ENCODE assay signal across 13 mouse cellular contexts in the genomic region with DNA sequence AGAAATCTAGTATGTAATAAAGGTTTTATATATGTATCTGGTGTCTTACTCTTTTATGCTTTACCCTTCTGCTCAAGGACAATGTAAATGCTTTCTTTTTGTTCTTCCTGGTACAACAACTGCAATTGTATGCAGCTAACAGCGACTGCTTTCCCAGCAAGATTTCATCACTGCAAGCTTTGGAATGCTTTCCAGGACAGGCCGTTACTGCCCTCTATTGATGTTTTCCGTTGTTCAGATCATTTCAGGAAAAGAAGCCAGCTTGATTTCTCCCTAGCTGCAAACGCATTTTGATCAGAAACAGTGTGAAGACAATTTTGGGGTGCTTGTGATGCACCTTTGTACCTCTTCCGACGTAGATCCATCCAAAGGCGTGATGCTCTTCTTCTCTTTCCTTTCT.
DNase-seq lines count a peak whose midpoint lies in the region; ATAC-seq and TF ChIP-seq lines count a peak whose summit lies in the region.
"Had no signal": no experiment of that assay in that cellular context is flagged by ENCODE, and none has a peak within 500 bp of the region (broad histone marks: within the 10 kb centered on the region; RNA-seq: fewer than 3 reads in every experiment).

No protein-coding gene starts in this region.

- no peak; the same call in 1 of the 2 replicates for ATAC-seq in hindbrain, embryonic 14.5 days (ENCODE audit: low FRiP score)
- ATAC-seq in hindbrain, embryonic 16.5 days = no peak
- ATAC-seq in stomach, postnatal 0 days (ENCODE audit: low FRiP score, low TSS enrichment) = no peak
- ATAC-seq in lung, postnatal 0 days = no peak

- H3K27ac ChIP-seq in hindbrain, embryonic 14.5 days = no peak overlapping the region
- no peak overlapping the region for H3K27ac ChIP-seq in hindbrain, embryonic 16.5 days (ENCODE audit: low read depth, low read length)
- no peak overlapping the region for H3K27ac ChIP-seq in stomach, postnatal 0 days (replicated peaks)
- H3K27ac ChIP-seq in lung, postnatal 0 days (ENCODE audit: low read length) = no peak overlapping the region
- H3K27ac ChIP-seq: gastrocnemius, adult 2 months; liver, embryonic 15.5 days; stomach, embryonic 15.5 days had no signal

- H3K4me3 ChIP-seq in hindbrain, embryonic 14.5 days (replicated peaks; ENCODE audit: low read length) = no peak overlapping the region
- H3K4me3 ChIP-seq in hindbrain, embryonic 16.5 days (ENCODE audit: low read length) = no peak overlapping the region
- H3K4me3 ChIP-seq in stomach, postnatal 0 days (ENCODE audit: low read depth, low read length) = no peak overlapping the region
- H3K4me3 ChIP-seq in lung, postnatal 0 days (ENCODE audit: low read depth, low read length) = no peak overlapping the region
- H3K4me3 ChIP-seq in lung, adult 2 months (replicated peaks; ENCODE audit: extremely low read depth, low read depth, low read length) = no peak overlapping the region
- H3K4me3 ChIP-seq: gastrocnemius, adult 2 months; liver, embryonic 15.5 days; megakaryocyte, embryonic 14.5 days; stomach, embryonic 15.5 days had no signal

- TF ChIP-seq EP300 in stomach, postnatal 0 days (optimal IDR thresholded peaks at IDR 0.05) = no peak
- TF ChIP-seq EP300 in lung, postnatal 0 days (IDR thresholded peaks at IDR 0.05) = no peak

- H3K27me3 ChIP-seq in hindbrain, embryonic 14.5 days (ENCODE audit: control insufficient read depth, insufficient read depth, low read length) = no peaks in the 10 kb centered on the region
- no peaks in the 10 kb centered on the region for H3K27me3 ChIP-seq in hindbrain, embryonic 16.5 days (replicated peaks; ENCODE audit: control insufficient read depth, insufficient read depth, low read length)
- no peaks in the 10 kb centered on the region for H3K27me3 ChIP-seq in stomach, postnatal 0 days (ENCODE audit: control insufficient read depth, insufficient read depth, low read length)
- no peaks in the 10 kb centered on the region for H3K27me3 ChIP-seq in lung, postnatal 0 days (replicated peaks; ENCODE audit: insufficient read depth, low read length)
- H3K27me3 ChIP-seq: liver, embryonic 15.5 days; megakaryocyte, embryonic 14.5 days; stomach, embryonic 15.5 days had no signal

- no peak for TF ChIP-seq POLR2A in lung, adult 2 months (IDR thresholded peaks at IDR 0.05; ENCODE audit: borderline replicate concordance, extremely low read depth, low read depth, low read length)

- H3K4me2 ChIP-seq in hindbrain, embryonic 14.5 days (replicated peaks) = no peak overlapping the region
- H3K4me2 ChIP-seq in hindbrain, embryonic 16.5 days (ENCODE audit: low read length) = no peak overlapping the region
- no peak overlapping the region for H3K4me2 ChIP-seq in stomach, postnatal 0 days (replicated peaks; ENCODE audit: low read depth)
- no peak overlapping the region for H3K4me2 ChIP-seq in lung, postnatal 0 days (replicated peaks; ENCODE audit: low read depth, low read length)
- H3K4me2 ChIP-seq: liver, embryonic 15.5 days; stomach, embryonic 15.5 days had no signal

- H3K9me3 ChIP-seq in hindbrain, embryonic 14.5 days (ENCODE audit: control insufficient read depth, low read length) = no peaks in the 10 kb centered on the region
- no peaks in the 10 kb centered on the region for H3K9me3 ChIP-seq in hindbrain, embryonic 16.5 days (ENCODE audit: control insufficient read depth, low read length)
- H3K9me3 ChIP-seq in stomach, postnatal 0 days (ENCODE audit: control insufficient read depth, low read length) = no peaks in the 10 kb centered on the region
- H3K9me3 ChIP-seq in lung, postnatal 0 days (ENCODE audit: low read length) = no peaks in the 10 kb centered on the region
- H3K9me3 ChIP-seq: liver, embryonic 15.5 days; megakaryocyte, embryonic 14.5 days; stomach, embryonic 15.5 days had no signal

- peak; percentile 58 for TF ChIP-seq CTCF in stomach, postnatal 0 days (IDR thresholded peaks at IDR 0.05; ENCODE audit: low read depth)
- TF ChIP-seq CTCF in lung, postnatal 0 days (IDR thresholded peaks at IDR 0.05) = no peak
- no peak for TF ChIP-seq CTCF in lung, adult 2 months (IDR thresholded peaks at IDR 0.05; ENCODE audit: insufficient read depth, low read length)

- no peaks in the 10 kb centered on the region for H3K4me1 ChIP-seq in hindbrain, embryonic 14.5 days (replicated peaks; ENCODE audit: control insufficient read depth, insufficient read depth, low read length)
- no peaks in the 10 kb centered on the region for H3K4me1 ChIP-seq in hindbrain, embryonic 16.5 days (ENCODE audit: control insufficient read depth, insufficient read depth, low read depth, low read length)
- no peaks in the 10 kb centered on the region for H3K4me1 ChIP-seq in stomach, postnatal 0 days (replicated peaks; ENCODE audit: control insufficient read depth, insufficient read depth)
- no peaks in the 10 kb centered on the region for H3K4me1 ChIP-seq in lung, postnatal 0 days (ENCODE audit: insufficient read depth, low read depth, low read length)
- H3K4me1 ChIP-seq in lung, adult 2 months (ENCODE audit: control insufficient read depth, insufficient read depth, low read length) = no peaks in the 10 kb centered on the region
- H3K4me1 ChIP-seq: liver, embryonic 15.5 days; megakaryocyte, embryonic 14.5 days; stomach, embryonic 15.5 days had no signal

- DNase-seq in hindbrain, embryonic 14.5 days (ENCODE audit: low spot score) = peak; percentile 75
- peak; percentile 13 to 31 for DNase-seq in right cerebral cortex, adult 2 months (ENCODE audit: low spot score in 2 of 2)
- DNase-seq in right cerebral cortex, adult 18-20 months = no peak
- peak; percentile 28 for DNase-seq in embryo, embryonic 11 days
- no peak for DNase-seq in stomach, postnatal 0 days (ENCODE audit: low spot score)
- DNase-seq in lung, postnatal 0 days (ENCODE audit: low spot score) = no peak
- DNase-seq in lung, adult 2 months = no peak
- DNase-seq: gastrocnemius, adult 2 months; heart, postnatal 4 days had no signal

- no peaks in the 10 kb centered on the region for H3K36me3 ChIP-seq in hindbrain, embryonic 14.5 days (replicated peaks; ENCODE audit: control insufficient read depth, insufficient read depth)
- H3K36me3 ChIP-seq in hindbrain, embryonic 16.5 days (ENCODE audit: control insufficient read depth, insufficient read depth, low read length) = no peaks in the 10 kb centered on the region
- no peaks in the 10 kb centered on the region for H3K36me3 ChIP-seq in stomach, postnatal 0 days (ENCODE audit: control insufficient read depth, insufficient read depth, low read length)
- H3K36me3 ChIP-seq in lung, postnatal 0 days (ENCODE audit: insufficient read depth, low read length) = no peaks in the 10 kb centered on the region
- H3K36me3 ChIP-seq: liver, embryonic 15.5 days; stomach, embryonic 15.5 days had no signal

- H3K9ac ChIP-seq in hindbrain, embryonic 14.5 days = no peak overlapping the region
- no peak overlapping the region for H3K9ac ChIP-seq in hindbrain, embryonic 16.5 days (ENCODE audit: low read depth, low read length)
- no peak overlapping the region for H3K9ac ChIP-seq in stomach, postnatal 0 days (ENCODE audit: low read length)
- no peak overlapping the region for H3K9ac ChIP-seq in lung, postnatal 0 days (replicated peaks; ENCODE audit: low read depth)
- H3K9ac ChIP-seq: liver, embryonic 15.5 days; stomach, embryonic 15.5 days had no signal

- 54% methylated on average over 7 of the region's 7 CpGs for WGBS in hindbrain, embryonic 14.5 days
- 48% methylated on average over 7 of the region's 7 CpGs for WGBS in hindbrain, embryonic 16.5 days
- WGBS in stomach, postnatal 0 days = 46% methylated on average over 7 of the region's 7 CpGs
- WGBS in lung, postnatal 0 days = 54% methylated on average over 7 of the region's 7 CpGs
- 52% methylated on average over 7 of the region's 7 CpGs for WGBS in lung, adult 2 months

Comparison
In these comparisons a context has a peak if more than half of its experiments do, and no peak if none do; other contexts are left out.
1. DNase-seq: peak in hindbrain, embryonic 14.5 days (single experiment), right cerebral cortex, adult 2 months (2 of 2) and embryo, embryonic 11 days (single experiment); none in right cerebral cortex, adult 18-20 months (single experiment), stomach, postnatal 0 days (single experiment), lung, postnatal 0 days (single experiment) and lung, adult 2 months (single experiment).